Comparison of ENCODE assay signal across 23 mouse cellular contexts in the genomic region with DNA sequence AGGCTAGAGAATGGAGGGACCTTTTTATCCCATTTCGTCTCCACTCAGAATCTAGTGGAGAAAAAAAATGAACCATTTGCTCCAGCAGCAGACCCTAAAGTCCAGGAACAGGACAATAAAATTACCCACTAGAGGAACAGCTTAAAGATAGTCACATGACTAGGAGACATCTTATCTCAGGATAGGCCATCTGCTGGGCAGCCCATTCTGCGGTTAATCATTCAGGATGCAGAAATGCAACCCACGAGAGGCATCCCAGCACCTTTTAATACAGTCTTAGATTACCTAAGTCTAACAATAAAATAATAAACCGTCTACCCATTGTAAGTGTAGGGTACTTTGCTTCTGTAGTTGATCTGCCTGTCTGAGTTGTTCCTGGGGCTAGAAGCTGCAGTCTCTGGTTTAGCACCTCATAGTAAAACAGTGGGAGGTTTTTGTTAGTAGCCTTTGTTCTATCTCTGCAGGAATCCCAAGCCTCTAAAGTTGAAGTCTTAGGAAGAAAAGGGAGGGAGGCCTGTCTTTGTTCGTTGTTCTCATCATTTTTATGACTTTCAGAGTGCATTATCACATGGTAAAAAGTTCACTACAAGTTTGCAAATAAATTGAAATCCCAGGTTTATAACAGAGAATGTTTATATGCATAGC. TPM values are rescaled to one million over a fixed set of nuclear protein-coding genes. Genes with fewer than 3 reads are reported as not detected.
DNase-seq lines count a peak whose midpoint lies in the region; ATAC-seq and TF ChIP-seq lines count a peak whose summit lies in the region.
"Had no signal": no experiment of that assay in that cellular context is flagged by ENCODE, and none has a peak within 500 bp of the region (broad histone marks: within the 10 kb centered on the region; RNA-seq: fewer than 3 reads in every experiment).

No protein-coding gene starts in this region.

- no peak overlapping the region for H3K4me2 ChIP-seq in liver, embryonic 13.5 days
- H3K4me2 ChIP-seq: embryonic facial prominence, embryonic 12.5 days; forebrain, embryonic 15.5 days; heart, embryonic 12.5 days; hindbrain, embryonic 14.5 days; intestine, embryonic 15.5 days had no signal

- no peak overlapping the region for H3K9ac ChIP-seq in liver, embryonic 13.5 days
- no peak overlapping the region for H3K9ac ChIP-seq in ES-E14 (ENCODE audit: insufficient read depth, low read depth, low read length, poor library complexity, severe bottlenecking)
- H3K9ac ChIP-seq: embryonic facial prominence, embryonic 12.5 days; forebrain, embryonic 15.5 days; heart, embryonic 12.5 days; hindbrain, embryonic 14.5 days; intestine, embryonic 15.5 days had no signal

- no peaks in the 10 kb centered on the region for H3K27me3 ChIP-seq in liver, embryonic 13.5 days
- H3K27me3 ChIP-seq: embryonic facial prominence, embryonic 12.5 days; forebrain, embryonic 15.5 days; heart, embryonic 12.5 days; intestine, embryonic 15.5 days had no signal

- 27% methylated on average over 5 of the region's 5 CpGs for WGBS in liver, embryonic 13.5 days (ENCODE audit: insufficient replicate concordance)

- no peak overlapping the region for H3K27ac ChIP-seq in liver, embryonic 13.5 days
- no peak overlapping the region for H3K27ac ChIP-seq in ES-E14 (ENCODE audit: insufficient read depth, low read depth, low read length, poor library complexity, severe bottlenecking)
- H3K27ac ChIP-seq: embryonic facial prominence, embryonic 12.5 days; forebrain, embryonic 15.5 days; heart, adult 2 months; hindbrain, embryonic 10.5 days; hindbrain, embryonic 14.5 days; intestine, embryonic 15.5 days had no signal

- in situ Hi-C loops in ES-E14 (cut with MboI; ENCODE audit: low sequenced_read_pairs in 2 of 2, unreplicated experiment in 2 of 2): no loop called here

- H3K9me3 ChIP-seq in liver, embryonic 13.5 days (replicated peaks): no peaks in the 10 kb centered on the region
- H3K9me3 ChIP-seq in ES-E14 (ENCODE audit: control insufficient read depth, insufficient read depth, low read depth, low read length): no peaks in the 10 kb centered on the region
- H3K9me3 ChIP-seq: embryonic facial prominence, embryonic 12.5 days; forebrain, embryonic 15.5 days; heart, embryonic 12.5 days; hindbrain, embryonic 10.5 days; intestine, embryonic 15.5 days had no signal

- no peak for DNase-seq in liver, embryonic 13.5 days
- DNase-seq in liver (no peak), ES-E14 (ENCODE audit: low read depth, low spot score) (peak; percentile 29), R1 (ENCODE audit: low read depth, low spot score) (peak; percentile 84)
- no peak for DNase-seq in adrenal gland, postnatal 10 days
- no peak for DNase-seq in cerebellum, postnatal 14 days
- DNase-seq: adrenal gland, adult 2 months; adrenal gland, postnatal 36 days; cerebellum, adult 2 months; cerebellum, postnatal 10 days; heart, adult 2 months had no signal

- H3K4me3 ChIP-seq in liver, embryonic 13.5 days (replicated peaks): no peak overlapping the region
- no peak overlapping the region for H3K4me3 ChIP-seq in ES-E14 (ENCODE audit: insufficient read depth in 1 of 2, low read depth in 1 of 2, low read length in 2 of 2, poor library complexity in 1 of 2, severe bottlenecking in 1 of 2)
- H3K4me3 ChIP-seq: embryonic facial prominence, embryonic 12.5 days; forebrain, embryonic 15.5 days; heart, adult 2 months; heart, embryonic 12.5 days; hindbrain, embryonic 10.5 days; intestine, embryonic 15.5 days had no signal

- no peaks in the 10 kb centered on the region for H3K36me3 ChIP-seq in liver, embryonic 13.5 days
- no peaks in the 10 kb centered on the region for H3K36me3 ChIP-seq in ES-E14 (ENCODE audit: control insufficient read depth, insufficient read depth, low read length, poor library complexity, severe bottlenecking)
- H3K36me3 ChIP-seq: embryonic facial prominence, embryonic 12.5 days; forebrain, embryonic 15.5 days; heart, embryonic 12.5 days; hindbrain, embryonic 10.5 days; intestine, embryonic 15.5 days had no signal

- 0 out of 2 replicates have a peak, but pooled peaks have one; percentile 41 for ATAC-seq in liver, embryonic 13.5 days (ENCODE audit: low read depth)
- no peak for ATAC-seq in monocyte, adult 5-6 weeks (replicated peaks; ENCODE audit: insufficient number of reproducible peaks, low FRiP score, low TSS enrichment, poor library complexity, severe bottlenecking)
- ATAC-seq: forebrain, embryonic 15.5 days; intestine, embryonic 15.5 days had no signal

- peaks cover 12% of the 10 kb centered on the region for H3K4me1 ChIP-seq in liver, embryonic 13.5 days (replicated peaks)
- peaks cover 0 to 6% of the 10 kb centered on the region in 2 experiments; a peak in 1 of 4 replicates for H3K4me1 ChIP-seq in ES-E14 (ENCODE audit: control insufficient read depth in 2 of 2, insufficient read depth in 2 of 2, low read length in 2 of 2, poor library complexity in 1 of 2)
- H3K4me1 ChIP-seq: embryonic facial prominence, embryonic 12.5 days; heart, embryonic 12.5 days; intestine, embryonic 15.5 days had no signal

TF ChIP-seq in ES-E14, 5 proteins besides CTCF, POLR2A, EP300 and RAD21:
- TF ChIP-seq MAFK (IDR thresholded peaks at IDR 0.05; ENCODE audit: insufficient read depth, low read depth, low read length) (no peak), HCFC1 (IDR thresholded peaks at IDR 0.05; ENCODE audit: borderline replicate concordance, insufficient read depth, low read length) (no peak), ZC3H11A (IDR thresholded peaks at IDR 0.05; ENCODE audit: borderline replicate concordance, low read depth, low read length) (no peak), ZNF384 (IDR thresholded peaks at IDR 0.05; ENCODE audit: low read depth, low read length) (no peak), CHD2 (IDR thresholded peaks at IDR 0.05; ENCODE audit: low read depth, low read length) (no peak)

RNA-seq across cellular contexts. Expression of gene Cd70, which starts 21.2 kb away (rescaled TPM):
- polyA plus RNA-seq in liver, embryonic 13.5 days (2015; fragmentation: Nextera tagmentation; extraction: Ambion mirVana): not detected in 2 replicates
- total RNA-seq in ES-E14 (2012; rRNA removed): 1.2 TPM in 1 of 2 replicates, not detected in the other
- total RNA-seq in monocyte, adult 5-6 weeks (2017): not detected in 3 replicates
- total RNA-seq in adrenal gland, postnatal 10 days (2021): not detected
- total RNA-seq: adrenal gland, adult 2 months; adrenal gland, postnatal 36 days; common myeloid progenitor, adult 5-6 weeks; gastrocnemius, adult 8-10 months; gastrocnemius, postnatal 4 days; heart, adult 2 months; heart, postnatal 25 days had no signal
- polyA plus RNA-seq: adrenal gland, adult 2 months; forebrain, embryonic 11.5 days; heart, adult 2 months; heart, embryonic 12.5 days had no signal

RNA-seq across cellular contexts. Expression of gene Tnfsf14, which starts 23.2 kb away (rescaled TPM):
- 1.4 and 1.8 TPM in 2 replicates for polyA plus RNA-seq in liver, embryonic 13.5 days (2015; fragmentation: Nextera tagmentation; extraction: Ambion mirVana)
- total RNA-seq in ES-E14 (2012; rRNA removed): 0.13 TPM in 1 of 2 replicates, not detected in the other
- 9.5 to 16.2 TPM (median 10.5 TPM) in 3 replicates for total RNA-seq in monocyte, adult 5-6 weeks (2017)
- total RNA-seq in adrenal gland, postnatal 10 days (2021): under 1 TPM; 0.30 to 0.33 TPM
- total RNA-seq: gastrocnemius, adult 8-10 months; gastrocnemius, postnatal 4 days; heart, postnatal 25 days had no signal
- polyA plus RNA-seq: cerebellum, adult 2 months; forebrain, embryonic 15.5 days had no signal

RNA-seq across cellular contexts. Expression of gene C3, which starts 57.2 kb away (rescaled TPM):
- polyA plus RNA-seq in liver, embryonic 13.5 days (2015; fragmentation: Nextera tagmentation; extraction: Ambion mirVana): 98.2 and 119 TPM in 2 replicates
- 0.22 and 0.37 TPM in 2 replicates for total RNA-seq in ES-E14 (2012; rRNA removed)
- total RNA-seq in monocyte, adult 5-6 weeks (2017): 96.6 to 152 TPM (median 129 TPM) in 3 replicates
- total RNA-seq in adrenal gland, postnatal 10 days (2021): 100 to 1,000 TPM; 426 to 804 TPM
- polyA plus RNA-seq: forebrain, embryonic 11.5 days had no signal

Comparison
In these comparisons a context has a peak if more than half of its experiments do, and no peak if none do; other contexts are left out.
1. DNase-seq: peak in ES-E14 (single experiment) and R1 (single experiment); none in liver, embryonic 13.5 days (single experiment), liver (single experiment), adrenal gland, postnatal 10 days (single experiment) and cerebellum, postnatal 14 days (0 of 2).
2. RNA of gene C3, which starts 57.2 kb away (total RNA-seq): 426 to 804 TPM in adrenal gland, postnatal 10 days and 96.6 to 152 TPM in monocyte, adult 5-6 weeks; 0.22 to 0.37 TPM in ES-E14; every median in the first group is over 10 times any median in the second.